Mouse (Mus musculus) heart, embryonic 11.5 days (tissue): Measurements from ENCODE around the gene Gm28035. TPM values are rescaled to one million over a fixed set of nuclear protein-coding genes. Genes with fewer than 3 reads are reported as not detected.
A peak's percentile ranks its signal among the peaks of the same experiment; 100 is the strongest.

ENCODE experiments used
- ATAC-seq: fragments of 200-750 bp; cut with Nextera tagmentation; replicated peaks from 2 replicates; pipeline ENCODE4 v1.8.0; 2017; ENCODE audit warnings: moderate library complexity; ENCODE audit not compliant: insufficient number of reproducible peaks, low FRiP score, low TSS enrichment
- H3K27ac ChIP-seq: fragments of 300-500 bp; sonication (generic); 2 replicates; pipeline ENCODE4 v1.5.1; 2014; ENCODE audit warnings: mild to moderate bottlenecking, low read depth, low read length
- H3K27me3 ChIP-seq: fragments of 300-500 bp; sonication (generic); 2 replicates; pipeline ENCODE4 v1.6.1; 2014; ENCODE audit warnings: mild to moderate bottlenecking, low read length, mixed read lengths; ENCODE audit not compliant: control insufficient read depth, insufficient read depth
- H3K36me3 ChIP-seq: fragments of 300-500 bp; sonication (generic); 2 replicates; pipeline ENCODE4 v1.6.1; 2014; ENCODE audit warnings: mild to moderate bottlenecking, low read length, moderate library complexity, mixed read lengths; ENCODE audit not compliant: control insufficient read depth, insufficient read depth
- H3K4me1 ChIP-seq: fragments of 300-500 bp; sonication (generic); 2 replicates; pipeline ENCODE4 v1.6.1; 2014; ENCODE audit warnings: low read length; ENCODE audit not compliant: control insufficient read depth, insufficient read depth
- H3K4me2 ChIP-seq: fragments of 300-500 bp; sonication (generic); 2 replicates; pipeline ENCODE4 v1.6.1; 2014; ENCODE audit warnings: mild to moderate bottlenecking, moderate library complexity
- H3K4me3 ChIP-seq: fragments of 300-500 bp; sonication (generic); 2 replicates; pipeline ENCODE4 v1.5.1; 2014; ENCODE audit warnings: low read depth, low read length
- H3K9ac ChIP-seq: fragments of 300-500 bp; sonication (generic); 2 replicates; pipeline ENCODE4 v1.6.1; 2014; ENCODE audit warnings: mild to moderate bottlenecking, low read depth, low read length, moderate library complexity
- H3K9me3 ChIP-seq: fragments of 300-500 bp; sonication (generic); replicated peaks from 2 replicates; pipeline ENCODE4 v1.6.1; 2016; ENCODE audit warnings: low read length; ENCODE audit not compliant: control insufficient read depth
- WGBS: fragments of 180-500 bp; shearing (Covaris S2); extraction: QIAGEN DNeasy Blood & Tissue Kit; methylation state at CpG from one replicate; pipeline ENCODE4 v1.1.7; 2014; ENCODE audit not compliant: insufficient replicate concordance; 5-methylcytosine and 5-hydroxymethylcytosine counted together
- polyA plus RNA-seq: library from polyadenylated mRNA; unstranded; fragments of >200 nt; fragmentation: Nextera tagmentation; extraction: Ambion mirVana; gene quantifications from 2 replicates; pipeline ENCODE4 v1.2.1, GENCODE M21; 2014

The Gm28035 gene
- polyA plus RNA-seq, 1 experiment from 2014 or later: not detected

- peaks cover 4% of the 10 kb centered on the region for H3K4me1 ChIP-seq
- under 1% methylated on average over 44 of the region's 44 CpGs for WGBS
- peak within 1 kb of the TSS; percentile 83 for H3K4me3 ChIP-seq
- no peaks in the 10 kb centered on the region for H3K27me3 ChIP-seq
- H3K27ac ChIP-seq: peak within 1 kb of the TSS; percentile 90
- peak; percentile 87 for ATAC-seq
- no peaks in the 10 kb centered on the region for H3K9me3 ChIP-seq
- H3K9ac ChIP-seq: peak within 1 kb of the TSS; percentile 82
- H3K4me2 ChIP-seq: peak within 1 kb of the TSS; percentile 90
- H3K36me3 ChIP-seq: no peaks in the 10 kb centered on the region
These were observed 34.6 kb upstream of the Gm28035 start, which contains the start of gene Kyat1 for GRCm38 (mm10) chr2:30205629-30206357. TSS of gene Kyat1 (minus strand) at chr2:30205847.

GRCm38 (mm10) chr2:30207401-30207800 lies 33.0 kb upstream of the Gm28035 start:
- Histone ChIP-seq H3K27me3 (no peaks in the 10 kb centered on the region), H3K9ac (no peak overlapping the region), H3K36me3 (no peaks in the 10 kb centered on the region), H3K4me1 (peaks cover 4% of the 10 kb centered on the region), H3K4me2 (no peak overlapping the region), H3K27ac (no peak overlapping the region), H3K9me3 (no peaks in the 10 kb centered on the region), H3K4me3 (no peak overlapping the region)
- WGBS: 73% methylated on average over 4 of the region's 4 CpGs
- no peak for ATAC-seq

GRCm38 (mm10) chr2:30207886-30208285 lies 32.5 kb upstream of the Gm28035 start:
- Histone ChIP-seq H3K9ac (0 out of 2 replicates have a peak overlapping the region, but pooled peaks have one; percentile 5), H3K36me3 (no peaks in the 10 kb centered on the region), H3K4me3 (no peak overlapping the region), H3K9me3 (no peaks in the 10 kb centered on the region), H3K4me2 (no peak overlapping the region), H3K27me3 (no peaks in the 10 kb centered on the region), H3K27ac (no peak overlapping the region), H3K4me1 (peaks cover 4% of the 10 kb centered on the region)
- ATAC-seq: no peak
- WGBS: 62% methylated on average over 5 of the region's 5 CpGs

- Histone ChIP-seq H3K36me3 (no peaks in the 10 kb centered on the region), H3K4me2 (no peak overlapping the region), H3K9me3 (no peaks in the 10 kb centered on the region), H3K27me3 (no peaks in the 10 kb centered on the region), H3K9ac (no peak overlapping the region), H3K27ac (no peak overlapping the region), H3K4me1 (no peaks in the 10 kb centered on the region), H3K4me3 (no peak overlapping the region)
- ATAC-seq: no peak
- 64% methylated on average over 6 of the region's 6 CpGs for WGBS
These were observed 28.8 kb upstream of the Gm28035 start for GRCm38 (mm10) chr2:30211408-30212168.

- no peak overlapping the region for H3K9ac ChIP-seq
- 67% methylated on average over 4 of the region's 4 CpGs for WGBS
- no peak overlapping the region for H3K4me3 ChIP-seq
- H3K27ac ChIP-seq: no peak overlapping the region
- no peaks in the 10 kb centered on the region for H3K27me3 ChIP-seq
- H3K4me2 ChIP-seq: no peak overlapping the region
- no peak for ATAC-seq
- no peaks in the 10 kb centered on the region for H3K36me3 ChIP-seq
- H3K9me3 ChIP-seq: no peaks in the 10 kb centered on the region
- no peaks in the 10 kb centered on the region for H3K4me1 ChIP-seq
These were observed 28.2 kb upstream of the Gm28035 start for GRCm38 (mm10) chr2:30212169-30212545.

- Histone ChIP-seq H3K4me2 (no peak overlapping the region), H3K9ac (no peak overlapping the region), H3K4me1 (no peaks in the 10 kb centered on the region), H3K9me3 (no peaks in the 10 kb centered on the region), H3K36me3 (no peaks in the 10 kb centered on the region), H3K4me3 (no peak overlapping the region), H3K27ac (no peak overlapping the region), H3K27me3 (no peaks in the 10 kb centered on the region)
- WGBS: 70% methylated on average over 1 of the region's 1 CpGs
- ATAC-seq: no peak
These were observed 27.4 kb upstream of the Gm28035 start for GRCm38 (mm10) chr2:30212951-30213350.

- no peak overlapping the region for H3K4me2 ChIP-seq
- H3K36me3 ChIP-seq: no peaks in the 10 kb centered on the region
- H3K27me3 ChIP-seq: no peaks in the 10 kb centered on the region
- no peaks in the 10 kb centered on the region for H3K9me3 ChIP-seq
- H3K4me1 ChIP-seq: no peaks in the 10 kb centered on the region
- 88% methylated on average over 3 of the region's 3 CpGs for WGBS
- H3K9ac ChIP-seq: no peak overlapping the region
- 0 out of 2 replicates have a peak, but pooled peaks have one; percentile 35 for ATAC-seq
- peak overlapping the region; percentile 42; the same call in 1 of the 2 replicates for H3K27ac ChIP-seq
- H3K4me3 ChIP-seq: no peak overlapping the region
These were observed 25.6 kb upstream of the Gm28035 start for GRCm38 (mm10) chr2:30214745-30215144.

GRCm38 (mm10) chr2:30215493-30215892 lies 24.9 kb upstream of the Gm28035 start:
- H3K9me3 ChIP-seq: no peaks in the 10 kb centered on the region
- H3K27ac ChIP-seq: no peak overlapping the region
- no peaks in the 10 kb centered on the region for H3K4me1 ChIP-seq
- no peak overlapping the region for H3K4me3 ChIP-seq
- ATAC-seq: no peak
- no peaks in the 10 kb centered on the region for H3K27me3 ChIP-seq
- 70% methylated on average over 6 of the region's 6 CpGs for WGBS
- no peaks in the 10 kb centered on the region for H3K36me3 ChIP-seq
- H3K4me2 ChIP-seq: no peak overlapping the region
- H3K9ac ChIP-seq: no peak overlapping the region
